Mouse (Mus musculus): ENCODE data around the gene Pde4d. TPM values are rescaled to one million over a fixed set of nuclear protein-coding genes. Genes with fewer than 3 reads are reported as not detected.

Pde4d gene
- polyA plus RNA-seq, 1 experiment from 2014 or later, result 13.0 TPM

- ATAC-seq (ENCODE audit: low FRiP score, low TSS enrichment), result no peak
- Histone ChIP-seq H3K4me3 (ENCODE audit: low read depth, low read length) (no peak overlapping the region), H3K27me3 (ENCODE audit: control insufficient read depth, insufficient read depth, low read length) (no peaks in the 10 kb centered on the region), H3K27ac (replicated peaks) (no peak overlapping the region), H3K36me3 (ENCODE audit: control insufficient read depth, insufficient read depth, low read length) (no peaks in the 10 kb centered on the region), H3K4me2 (replicated peaks; ENCODE audit: low read depth) (no peak overlapping the region), H3K9ac (ENCODE audit: low read length) (no peak overlapping the region), H3K9me3 (ENCODE audit: control insufficient read depth, low read length) (no peaks in the 10 kb centered on the region), H3K4me1 (replicated peaks; ENCODE audit: control insufficient read depth, insufficient read depth) (no peaks in the 10 kb centered on the region)
- 14% methylated on average over 4 of the region's 4 CpGs for WGBS
- DNase-seq (ENCODE audit: low spot score), result no peak
- TF ChIP-seq CTCF (IDR thresholded peaks at IDR 0.05; ENCODE audit: low read depth) (no peak), EP300 (optimal IDR thresholded peaks at IDR 0.05) (no peak)
Observed at GRCm38 (mm10) chr13:109677047-109677446, 1227.3 kb downstream of the Pde4d start.

DNA sequence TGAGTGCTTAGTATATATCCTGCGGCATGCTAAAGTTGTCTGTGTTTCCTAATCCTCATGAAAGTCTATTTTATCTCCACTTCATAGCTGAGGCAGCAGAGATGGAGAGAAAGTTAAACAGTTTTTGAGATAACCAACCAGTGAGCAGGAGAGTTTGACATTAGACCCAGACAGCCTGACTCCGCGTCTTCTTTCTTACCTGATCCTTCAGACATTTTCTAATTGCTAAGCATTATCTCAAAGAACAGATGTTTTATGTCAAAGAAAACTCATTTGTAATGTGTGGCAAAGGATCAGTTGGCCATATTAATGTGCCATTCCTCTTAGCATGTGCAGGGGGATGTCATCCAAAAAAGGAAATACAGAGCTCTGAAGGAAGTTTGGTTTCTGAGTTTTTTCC, 1227.9 kb downstream of the Pde4d start:
- H3K9ac ChIP-seq (ENCODE audit: low read length), result no peak overlapping the region
- no peak overlapping the region for H3K4me2 ChIP-seq (replicated peaks; ENCODE audit: low read depth)
- H3K27me3 ChIP-seq (ENCODE audit: control insufficient read depth, insufficient read depth, low read length), result no peaks in the 10 kb centered on the region
- no peak for TF ChIP-seq EP300 (optimal IDR thresholded peaks at IDR 0.05)
- no peak for TF ChIP-seq CTCF (IDR thresholded peaks at IDR 0.05; ENCODE audit: low read depth)
- no peak for DNase-seq (ENCODE audit: low spot score)
- H3K9me3 ChIP-seq (ENCODE audit: control insufficient read depth, low read length), result no peaks in the 10 kb centered on the region
- H3K4me1 ChIP-seq (replicated peaks; ENCODE audit: control insufficient read depth, insufficient read depth), result no peaks in the 10 kb centered on the region
- no peak for ATAC-seq (ENCODE audit: low FRiP score, low TSS enrichment)
- no peak overlapping the region for H3K27ac ChIP-seq (replicated peaks)
- H3K4me3 ChIP-seq (ENCODE audit: low read depth, low read length), result no peak overlapping the region
- WGBS, result 37% methylated on average over 3 of the region's 3 CpGs
- H3K36me3 ChIP-seq (ENCODE audit: control insufficient read depth, insufficient read depth, low read length), result no peaks in the 10 kb centered on the region

GRCm38 (mm10) chr13:109678991-109679390, 1229.2 kb downstream of the Pde4d start:
- no peak overlapping the region for H3K4me3 ChIP-seq (ENCODE audit: low read depth, low read length)
- no peaks in the 10 kb centered on the region for H3K36me3 ChIP-seq (ENCODE audit: control insufficient read depth, insufficient read depth, low read length)
- no peaks in the 10 kb centered on the region for H3K9me3 ChIP-seq (ENCODE audit: control insufficient read depth, low read length)
- H3K4me2 ChIP-seq (replicated peaks; ENCODE audit: low read depth), result no peak overlapping the region
- no peaks in the 10 kb centered on the region for H3K27me3 ChIP-seq (ENCODE audit: control insufficient read depth, insufficient read depth, low read length)
- no peak overlapping the region for H3K27ac ChIP-seq (replicated peaks)
- no peaks in the 10 kb centered on the region for H3K4me1 ChIP-seq (replicated peaks; ENCODE audit: control insufficient read depth, insufficient read depth)
- H3K9ac ChIP-seq (ENCODE audit: low read length), result no peak overlapping the region
- no peak for TF ChIP-seq EP300 (optimal IDR thresholded peaks at IDR 0.05)
- no peak for TF ChIP-seq CTCF (IDR thresholded peaks at IDR 0.05; ENCODE audit: low read depth)
- DNase-seq (ENCODE audit: low spot score) (no peak), ATAC-seq (ENCODE audit: low FRiP score, low TSS enrichment) (no peak)
- WGBS, result 67% methylated on average over 1 of the region's 1 CpGs

- no peak overlapping the region for H3K4me3 ChIP-seq (ENCODE audit: low read depth, low read length)
- WGBS, result 84% methylated on average over 8 of the region's 8 CpGs
- ATAC-seq (ENCODE audit: low FRiP score, low TSS enrichment), result no peak
- H3K4me1 ChIP-seq (replicated peaks; ENCODE audit: control insufficient read depth, insufficient read depth), result 0 out of 2 replicates have a peak, but pooled peaks cover 2% of the 10 kb centered on the region
- no peak overlapping the region for H3K9ac ChIP-seq (ENCODE audit: low read length)
- H3K9me3 ChIP-seq (ENCODE audit: control insufficient read depth, low read length), result no peaks in the 10 kb centered on the region
- no peak for TF ChIP-seq EP300 (optimal IDR thresholded peaks at IDR 0.05)
- TF ChIP-seq CTCF (IDR thresholded peaks at IDR 0.05; ENCODE audit: low read depth), result no peak
- DNase-seq (ENCODE audit: low spot score), result no peak
- H3K27me3 ChIP-seq (ENCODE audit: control insufficient read depth, insufficient read depth, low read length), result no peaks in the 10 kb centered on the region
- H3K4me2 ChIP-seq (replicated peaks; ENCODE audit: low read depth), result no peak overlapping the region
- H3K27ac ChIP-seq (replicated peaks), result no peak overlapping the region
- no peaks in the 10 kb centered on the region for H3K36me3 ChIP-seq (ENCODE audit: control insufficient read depth, insufficient read depth, low read length)
Observed at GRCm38 (mm10) chr13:109680229-109680628, 1230.5 kb downstream of the Pde4d start.

GRCm38 (mm10) chr13:109681699-109682293, 1232.0 kb downstream of the Pde4d start:
- H3K27me3 ChIP-seq (ENCODE audit: control insufficient read depth, insufficient read depth, low read length), result no peaks in the 10 kb centered on the region
- no peak overlapping the region for H3K4me2 ChIP-seq (replicated peaks; ENCODE audit: low read depth)
- no peak overlapping the region for H3K27ac ChIP-seq (replicated peaks)
- no peak overlapping the region for H3K9ac ChIP-seq (ENCODE audit: low read length)
- no peaks in the 10 kb centered on the region for H3K9me3 ChIP-seq (ENCODE audit: control insufficient read depth, low read length)
- no peaks in the 10 kb centered on the region for H3K36me3 ChIP-seq (ENCODE audit: control insufficient read depth, insufficient read depth, low read length)
- H3K4me3 ChIP-seq (ENCODE audit: low read depth, low read length), result no peak overlapping the region
- no peak for DNase-seq (ENCODE audit: low spot score)
- ATAC-seq (ENCODE audit: low FRiP score, low TSS enrichment), result no peak
- 0 out of 2 replicates have a peak, but pooled peaks cover 2% of the 10 kb centered on the region for H3K4me1 ChIP-seq (replicated peaks; ENCODE audit: control insufficient read depth, insufficient read depth)
- 72% methylated on average over 4 of the region's 4 CpGs for WGBS
- TF ChIP-seq EP300 (optimal IDR thresholded peaks at IDR 0.05) (no peak), CTCF (IDR thresholded peaks at IDR 0.05; ENCODE audit: low read depth) (no peak)

GRCm38 (mm10) chr13:109683001-109683400, 1233.3 kb downstream of the Pde4d start:
- Histone ChIP-seq H3K27ac (replicated peaks) (no peak overlapping the region), H3K9me3 (ENCODE audit: control insufficient read depth, low read length) (no peaks in the 10 kb centered on the region), H3K27me3 (ENCODE audit: control insufficient read depth, insufficient read depth, low read length) (no peaks in the 10 kb centered on the region), H3K4me3 (ENCODE audit: low read depth, low read length) (no peak overlapping the region), H3K36me3 (ENCODE audit: control insufficient read depth, insufficient read depth, low read length) (no peaks in the 10 kb centered on the region), H3K9ac (ENCODE audit: low read length) (no peak overlapping the region), H3K4me1 (replicated peaks; ENCODE audit: control insufficient read depth, insufficient read depth) (0 out of 2 replicates have a peak, but pooled peaks cover 2% of the 10 kb centered on the region), H3K4me2 (replicated peaks; ENCODE audit: low read depth) (no peak overlapping the region)
- WGBS, result 77% methylated on average over 10 of the region's 10 CpGs
- ATAC-seq (ENCODE audit: low FRiP score, low TSS enrichment) (no peak), DNase-seq (ENCODE audit: low spot score) (no peak)
- TF ChIP-seq EP300 (optimal IDR thresholded peaks at IDR 0.05), result no peak
- TF ChIP-seq CTCF (IDR thresholded peaks at IDR 0.05; ENCODE audit: low read depth), result no peak

Measured in stomach, postnatal 0 days (tissue).